Mouse (Mus musculus) granulocyte monocyte progenitor cell, adult 5-6 weeks (primary cell): Measurements from ENCODE around the gene Gm9970. TPM values are rescaled to one million over a fixed set of nuclear protein-coding genes. Genes with fewer than 3 reads are reported as not detected.
A peak's percentile ranks its signal among the peaks of the same experiment; 100 is the strongest.

Experiments
- ATAC-seq: replicated peaks from 2 replicates; pipeline ENCODE4 v1.8.0; 2016; ENCODE audit warnings: mild to moderate bottlenecking, moderate TSS enrichment, inconsistent platforms; ENCODE audit not compliant: poor library complexity, severe bottlenecking
- total RNA-seq, 2 experiments: library from RNA; stranded (forward) in 1 of 2; stranded (reverse) in 1 of 2; fragments of 200-712, 200-1000 nt in 1 of 2; fragments of >200 nt in 1 of 2; fragmentation: Nextera tagmentation in 1 of 2; gene quantifications; 2 replicates each; pipeline ENCODE4 v1.2.3; 2014 to 2017

Gene Gm9970
- total RNA-seq (2014; fragmentation: Nextera tagmentation) = not detected in 2 replicates
- total RNA-seq (2017) = not detected in 2 replicates

- ATAC-seq = peak; percentile 95
Observed at GRCm38 (mm10) chr5:31240637-31241521, at the start of gene Gm9970, which contains the start of gene Nrbp1. Gene Gm9970 (minus strand): TSS chr5:31241232. Gene Nrbp1 (plus strand): TSS chr5:31240864.

GRCm38 (mm10) chr5:31289626-31290230 lies 48.7 kb upstream of the Gm9970 start:
- ATAC-seq = no peak

- ATAC-seq = no peak
Observed at GRCm38 (mm10) chr5:31288655-31289054, 47.6 kb upstream of the Gm9970 start.

GRCm38 (mm10) chr5:31288225-31288624 lies 47.2 kb upstream of the Gm9970 start:
- ATAC-seq = peak; percentile 18; the same call in 1 of the 2 replicates

- ATAC-seq = no peak
Observed at GRCm38 (mm10) chr5:31279245-31279988, 38.4 kb upstream of the Gm9970 start.

- ATAC-seq = no peak
Observed at GRCm38 (mm10) chr5:31273018-31273417, 32.0 kb upstream of the Gm9970 start.

GRCm38 (mm10) chr5:31267686-31268085 lies 26.7 kb upstream of the Gm9970 start:
- ATAC-seq = peak; percentile 27; the same call in 1 of the 2 replicates

- no peak for ATAC-seq
Observed at GRCm38 (mm10) chr5:31266101-31266500, 25.1 kb upstream of the Gm9970 start.

GRCm38 (mm10) chr5:31257616-31258015 lies 16.6 kb upstream of the Gm9970 start:
- no peak for ATAC-seq

- ATAC-seq = no peak
Observed at GRCm38 (mm10) chr5:31255971-31256370, 14.9 kb upstream of the Gm9970 start.

- ATAC-seq = no peak
Observed at GRCm38 (mm10) chr5:31255381-31255780, 14.3 kb upstream of the Gm9970 start.

GRCm38 (mm10) chr5:31254901-31255300 lies 13.9 kb upstream of the Gm9970 start:
- ATAC-seq = no peak

GRCm38 (mm10) chr5:31254452-31254851 lies 13.4 kb upstream of the Gm9970 start:
- ATAC-seq = peak; percentile 60

- peak; percentile 39 for ATAC-seq
Observed at GRCm38 (mm10) chr5:31253806-31254205, 12.8 kb upstream of the Gm9970 start.

GRCm38 (mm10) chr5:31252795-31253545 lies 11.9 kb upstream of the Gm9970 start:
- no peak for ATAC-seq

- ATAC-seq = no peak
Observed at GRCm38 (mm10) chr5:31252151-31252550, 11.1 kb upstream of the Gm9970 start.

GRCm38 (mm10) chr5:31251541-31252101 lies 10.6 kb upstream of the Gm9970 start, which contains the start of gene Krtcap3:
Gene Krtcap3 (plus strand): TSS chr5:31251691.
- 0 out of 2 replicates have a peak, but pooled peaks have one; percentile 6 for ATAC-seq

GRCm38 (mm10) chr5:31250716-31251115 lies 9.7 kb upstream of the Gm9970 start:
- no peak for ATAC-seq

- no peak for ATAC-seq
Observed at GRCm38 (mm10) chr5:31242191-31242590, 1.2 kb upstream of the Gm9970 start.
